Comparison of ENCODE assay signal across 11 mouse cellular contexts in the genomic region with DNA sequence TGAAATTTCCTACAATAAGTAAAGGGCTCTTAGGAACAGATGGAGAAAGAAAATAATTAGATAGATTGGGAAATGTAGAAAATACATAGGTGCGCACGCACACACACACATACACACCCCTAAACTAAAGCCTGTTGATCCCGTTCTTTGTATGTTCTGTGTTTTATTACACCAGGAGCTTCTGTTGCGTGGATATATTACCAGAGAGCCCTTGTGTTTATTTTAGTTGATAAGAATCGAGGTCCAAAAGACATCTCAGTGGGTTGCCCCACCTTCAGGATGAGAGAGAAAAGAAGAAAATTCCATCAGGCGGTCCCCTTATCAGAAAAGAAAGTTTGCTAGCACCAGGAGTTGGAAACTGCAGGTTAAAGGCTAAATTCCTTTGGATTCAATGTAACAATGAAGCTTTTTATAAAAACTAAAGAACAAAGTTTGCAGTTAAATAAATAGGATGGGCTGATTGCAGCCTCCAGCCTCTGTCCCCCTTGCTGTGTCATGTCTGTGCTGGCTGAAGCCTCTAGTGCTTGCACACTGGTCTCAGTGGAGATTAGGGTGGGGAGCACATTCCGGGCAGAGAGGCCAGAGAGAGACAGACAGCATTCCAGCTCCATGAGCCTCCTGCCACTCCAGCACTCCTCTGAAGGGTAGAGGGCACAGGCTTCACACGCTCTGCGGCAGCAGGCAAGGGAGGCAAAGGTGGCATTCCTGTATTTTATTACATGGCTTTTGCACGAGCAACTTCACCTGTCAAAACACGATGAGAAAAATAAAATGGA. TPM values are rescaled to one million over a fixed set of nuclear protein-coding genes. Genes with fewer than 3 reads are reported as not detected.
DNase-seq lines count a peak whose midpoint lies in the region; ATAC-seq lines count a peak whose summit lies in the region.
"Had no signal": no experiment of that assay in that cellular context is flagged by ENCODE, and none has a peak within 500 bp of the region (broad histone marks: within the 10 kb centered on the region; RNA-seq: fewer than 3 reads in every experiment).

No protein-coding gene starts in this region.

- whole genome bisulfite sequencing in hindbrain, embryonic 11.5 days = 58% methylated on average over 11 of the region's 11 CpGs
- 58% methylated on average over 11 of the region's 11 CpGs for WGBS in hindbrain, embryonic 16.5 days
- 59% methylated on average over 11 of the region's 11 CpGs for WGBS in forebrain, embryonic 13.5 days

- H3K27me3 ChIP-seq in hindbrain, embryonic 11.5 days (ENCODE audit: control insufficient read depth, insufficient read depth, low read length) = no peaks in the 10 kb centered on the region
- H3K27me3 ChIP-seq in hindbrain, embryonic 16.5 days (replicated peaks; ENCODE audit: control insufficient read depth, insufficient read depth, low read length) = no peaks in the 10 kb centered on the region
- no peaks in the 10 kb centered on the region for H3K27me3 ChIP-seq in forebrain, embryonic 13.5 days

- H3K4me2 ChIP-seq in hindbrain, embryonic 11.5 days (replicated peaks; ENCODE audit: low read depth, low read length) = no peak overlapping the region
- H3K4me2 ChIP-seq in hindbrain, embryonic 16.5 days (ENCODE audit: low read length) = no peak overlapping the region
- H3K4me2 ChIP-seq in forebrain, embryonic 13.5 days = no peak overlapping the region

- no peak overlapping the region for H3K4me3 ChIP-seq in hindbrain, embryonic 11.5 days (ENCODE audit: low read depth, low read length)
- no peak overlapping the region for H3K4me3 ChIP-seq in hindbrain, embryonic 16.5 days (ENCODE audit: low read length)
- H3K4me3 ChIP-seq in forebrain, embryonic 13.5 days = no peak overlapping the region

- no peaks in the 10 kb centered on the region for H3K36me3 ChIP-seq in hindbrain, embryonic 11.5 days (ENCODE audit: control insufficient read depth, insufficient read depth, low read length)
- H3K36me3 ChIP-seq in hindbrain, embryonic 16.5 days (ENCODE audit: control insufficient read depth, insufficient read depth, low read length) = no peaks in the 10 kb centered on the region
- no peaks in the 10 kb centered on the region for H3K36me3 ChIP-seq in forebrain, embryonic 13.5 days (ENCODE audit: poor library complexity, severe bottlenecking)

- H3K9ac ChIP-seq in hindbrain, embryonic 11.5 days (ENCODE audit: low read depth, low read length) = no peak overlapping the region
- no peak overlapping the region for H3K9ac ChIP-seq in hindbrain, embryonic 16.5 days (ENCODE audit: low read depth, low read length)
- H3K9ac ChIP-seq in forebrain, embryonic 13.5 days = no peak overlapping the region

- H3K27ac ChIP-seq in hindbrain, embryonic 11.5 days (ENCODE audit: low read depth, low read length) = no peak overlapping the region
- no peak overlapping the region for H3K27ac ChIP-seq in hindbrain, embryonic 16.5 days (ENCODE audit: low read depth, low read length)
- no peak overlapping the region for H3K27ac ChIP-seq in forebrain, embryonic 13.5 days

- ATAC-seq in hindbrain, embryonic 11.5 days (ENCODE audit: low FRiP score) = 0 out of 2 replicates have a peak, but pooled peaks have one; percentile 30
- ATAC-seq in hindbrain, embryonic 16.5 days = no peak
- no peak for ATAC-seq in forebrain, embryonic 13.5 days

- no peaks in the 10 kb centered on the region for H3K4me1 ChIP-seq in hindbrain, embryonic 11.5 days (replicated peaks; ENCODE audit: control insufficient read depth, insufficient read depth, low read length)
- H3K4me1 ChIP-seq in hindbrain, embryonic 16.5 days (ENCODE audit: control insufficient read depth, insufficient read depth, low read depth, low read length) = no peaks in the 10 kb centered on the region
- 0 out of 2 replicates have a peak, but pooled peaks cover 4% of the 10 kb centered on the region for H3K4me1 ChIP-seq in forebrain, embryonic 13.5 days

- intact Hi-C loops in heart, postnatal 25 days (cut with DNase I) = no loop called here

- peak; percentile 15 for DNase-seq in hindbrain, embryonic 11.5 days (ENCODE audit: low spot score)
- DNase-seq in embryo, embryonic 11 days = peak; percentile 35
- DNase-seq in heart, postnatal 25 days (ENCODE audit: low spot score) = peak; percentile 22
- DNase-seq in retina, postnatal 1 day = peak; percentile 22
- DNase-seq in gastrocnemius, adult 18-20 months (ENCODE audit: low spot score) = no peak
- no peak for DNase-seq in adrenal gland, adult (ENCODE audit: inconsistent age in 2 of 2, low spot score in 1 of 2)
- DNase-seq: thymus, postnatal 14 days had no signal

- H3K9me3 ChIP-seq in hindbrain, embryonic 11.5 days (ENCODE audit: control insufficient read depth, low read length) = no peaks in the 10 kb centered on the region
- no peaks in the 10 kb centered on the region for H3K9me3 ChIP-seq in hindbrain, embryonic 16.5 days (ENCODE audit: control insufficient read depth, low read length)
- H3K9me3 ChIP-seq in forebrain, embryonic 13.5 days (replicated peaks) = no peaks in the 10 kb centered on the region

RNA-seq across cellular contexts. Expression of a gene that starts 21.8 kb away (rescaled TPM):
- polyA plus RNA-seq in hindbrain, embryonic 11.5 days (2014; fragmentation: Nextera tagmentation; extraction: Ambion mirVana) = not detected in 2 replicates
- not detected in 2 replicates for polyA plus RNA-seq in hindbrain, embryonic 16.5 days (2015; fragmentation: Nextera tagmentation; extraction: Ambion mirVana)
- 1 to 10 TPM; 2.5 to 3.8 TPM for total RNA-seq in heart, postnatal 25 days (2021)
- not detected in 2 replicates for polyA plus RNA-seq in forebrain, embryonic 13.5 days (2015; fragmentation: Nextera tagmentation; extraction: Ambion mirVana)
- total RNA-seq in gastrocnemius, adult 18-20 months (2021) = 1 to 10 TPM; 1.9 TPM
- polyA plus RNA-seq: brain, embryonic 14.5 days; kidney, embryonic 14.5 days had no signal

Comparison
In these comparisons a context has a peak if more than half of its experiments do, and no peak if none do; other contexts are left out.
1. DNase-seq: peak in hindbrain, embryonic 11.5 days (single experiment), embryo, embryonic 11 days (single experiment), heart, postnatal 25 days (single experiment) and retina, postnatal 1 day (single experiment); none in gastrocnemius, adult 18-20 months (single experiment) and adrenal gland, adult (0 of 2).